Mouse (Mus musculus): ENCODE measurements around the gene Slc30a7.

GRCm38 (mm10) chr3:115953088-115953487 lies 54.1 kb downstream of the Slc30a7 start:
- TF ChIP-seq ZMIZ1 (IDR thresholded peaks at IDR 0.05; ENCODE audit: low read depth, low read length), result no peak
- peak; percentile 85 for TF ChIP-seq KAT2A (IDR thresholded peaks at IDR 0.05; ENCODE audit: insufficient replicate concordance, low read length)
- TF ChIP-seq MYC (IDR thresholded peaks at IDR 0.05; ENCODE audit: low read depth, low read length), result no peak
